Mouse (Mus musculus) E14TG2a.4 (cell line): ENCODE measurements around the gene Tex52.

ENCODE experiments used
- CTCF ChIP-seq: conservative IDR thresholded peaks from 2 replicates; pipeline ENCODE4 v1.5.1; 2014; ENCODE audit warnings: low read length
- POU5F1 ChIP-seq: IDR thresholded peaks from 2 replicates; pipeline ENCODE4 v1.6.1; 2014; ENCODE audit warnings: low read length, borderline replicate concordance

GRCm38 (mm10) chr6:128338876-128339275, 36.4 kb upstream of the Tex52 start:
- TF ChIP-seq CTCF (no peak), POU5F1 (no peak)
